Mouse (Mus musculus): ENCODE data around the gene Tcf15.

DNA sequence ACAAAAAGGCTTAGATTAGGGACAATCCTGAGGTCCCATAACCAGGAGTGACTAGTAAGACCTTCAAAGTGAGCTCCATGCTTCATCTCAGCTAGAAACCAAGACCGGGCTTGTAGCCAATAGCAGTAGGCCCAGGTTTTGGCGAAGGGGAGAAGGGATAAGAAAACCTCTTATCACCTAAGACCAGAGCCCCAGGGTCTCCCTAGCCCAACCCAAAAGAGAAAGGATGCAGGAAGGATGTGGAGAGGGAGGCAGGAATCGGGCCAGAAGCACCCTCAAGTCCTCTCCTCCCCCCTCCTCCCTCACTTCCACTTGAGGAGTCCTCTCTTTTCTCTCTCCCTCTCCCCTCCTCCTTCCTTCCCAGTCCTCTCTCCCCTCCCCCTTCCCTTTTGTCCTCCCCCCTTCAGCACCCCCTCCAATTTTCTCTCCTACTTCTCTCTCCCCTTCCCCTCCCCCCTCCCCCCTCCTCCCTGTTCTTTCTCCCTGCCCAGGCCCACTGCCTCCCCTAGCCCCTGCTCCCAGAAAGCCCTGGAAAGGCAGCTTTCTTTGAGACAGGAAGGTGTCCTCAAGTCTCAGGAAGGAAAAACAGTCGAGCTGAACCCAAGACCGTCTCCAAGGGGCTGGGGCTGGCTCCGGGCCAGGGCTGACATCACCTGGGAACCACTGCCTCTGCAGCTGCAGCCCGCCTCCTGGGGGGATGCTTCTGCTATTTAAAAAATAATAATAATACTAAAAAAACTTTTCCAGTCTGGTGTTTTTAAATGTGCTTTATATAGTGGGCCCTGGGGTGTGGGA, 12.2 kb downstream of the Tcf15 start:
- TF ChIP-seq CTCF (IDR thresholded peaks at IDR 0.05; ENCODE audit: control insufficient read depth, insufficient read depth, insufficient replicate concordance, low read depth, low read length), result no peak
- no peak for TF ChIP-seq POLR2A (IDR thresholded peaks at IDR 0.05; ENCODE audit: control insufficient read depth, low read depth, low read length)
